Mouse (Mus musculus) cerebellum, adult 18-20 months (tissue): ENCODE data around the gene Os9.
A peak's percentile ranks its signal among the peaks of the same experiment; 100 is the strongest.
"Not testable (repeated sequence)": the region's sequence is repeated elsewhere in the genome, so short reads cannot be mapped to it uniquely, and the experiment has no call there.

ENCODE experiments used
- DNase-seq, 2 experiments: peaks; one replicate each; pipeline ENCODE4 v3.0.0; 2021

Os9 gene

DNA sequence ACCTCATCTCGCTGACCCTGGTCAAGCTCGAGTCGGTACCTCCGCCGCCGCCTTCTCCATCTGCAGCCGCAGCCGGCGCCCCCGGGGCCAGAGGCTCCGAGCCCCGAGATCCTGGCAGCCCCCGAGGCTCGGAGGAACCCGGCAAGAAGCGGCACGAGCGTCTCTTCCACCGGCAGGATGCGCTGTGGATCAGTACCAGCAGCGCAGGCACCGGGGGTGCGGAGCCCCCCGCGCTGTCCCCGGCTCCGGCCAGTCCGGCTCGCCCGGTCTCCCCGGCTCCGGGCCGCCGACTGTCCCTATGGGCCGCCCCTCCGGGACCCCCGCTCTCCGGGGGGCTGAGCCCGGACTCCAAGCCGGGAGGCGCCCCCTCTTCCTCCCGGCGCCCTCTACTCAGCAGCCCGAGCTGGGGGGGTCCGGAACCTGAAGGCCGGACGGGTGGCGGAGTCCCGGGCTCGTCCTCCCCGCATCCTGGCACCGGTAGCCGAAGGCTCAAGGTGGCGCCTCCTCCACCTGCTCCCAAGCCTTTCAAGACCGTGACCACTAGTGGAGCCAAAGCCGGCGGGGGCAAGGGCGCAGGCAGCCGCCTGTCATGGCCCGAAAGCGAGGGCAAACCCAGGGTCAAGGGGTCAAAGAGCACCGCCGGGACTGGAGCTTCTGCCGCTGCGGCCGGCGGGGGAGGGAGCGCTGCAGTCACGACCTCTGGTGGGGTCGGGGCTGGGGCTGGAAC, 41.1 kb downstream of the Os9 start:
- DNase-seq = peak; percentile 69 to 78

DNA sequence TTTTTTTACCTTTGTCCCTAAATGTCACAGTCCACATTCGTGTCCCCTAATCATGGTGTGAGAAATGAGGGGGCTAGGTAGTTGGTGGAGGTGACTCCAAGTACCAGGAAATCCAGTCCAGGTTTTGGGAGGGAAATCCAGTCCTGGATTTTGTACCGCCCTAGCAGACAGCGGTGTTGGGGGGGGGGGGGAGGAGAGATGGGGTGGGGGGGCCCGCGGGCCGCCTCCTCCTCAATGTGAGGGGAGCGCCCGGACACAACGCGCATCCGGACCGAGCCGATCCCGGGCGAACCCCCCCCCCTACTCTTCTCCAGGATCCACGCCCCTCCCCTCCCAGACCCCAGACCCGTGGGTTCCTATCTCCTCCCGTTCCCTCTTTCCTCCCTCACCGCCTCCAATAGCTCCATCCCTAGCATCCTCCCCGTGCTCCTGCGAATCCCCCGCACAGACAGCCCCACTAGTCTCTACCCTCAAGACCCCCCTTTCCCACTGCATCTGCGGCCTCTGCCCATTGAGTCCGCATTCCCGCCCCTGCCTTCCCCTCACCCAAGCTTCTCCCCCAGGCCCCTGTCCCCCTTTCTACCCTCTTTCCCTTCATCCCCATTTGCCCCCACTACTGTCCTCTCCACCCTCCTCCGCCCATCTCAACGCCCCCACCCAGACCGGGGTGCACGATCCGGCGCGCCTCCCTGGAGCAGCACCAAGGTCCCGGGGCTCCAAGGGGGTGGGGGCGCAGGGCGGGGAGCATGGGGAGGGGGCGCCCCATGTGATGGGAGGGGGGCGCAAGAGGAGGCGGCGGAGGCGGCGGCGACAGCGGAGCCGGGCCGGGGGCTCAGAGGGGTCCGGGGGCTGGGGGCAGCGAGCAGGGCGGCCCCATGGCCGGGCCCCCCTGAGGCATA, 42.0 kb downstream of the Os9 start:
- peak; percentile 77 to 81 for DNase-seq

DNA sequence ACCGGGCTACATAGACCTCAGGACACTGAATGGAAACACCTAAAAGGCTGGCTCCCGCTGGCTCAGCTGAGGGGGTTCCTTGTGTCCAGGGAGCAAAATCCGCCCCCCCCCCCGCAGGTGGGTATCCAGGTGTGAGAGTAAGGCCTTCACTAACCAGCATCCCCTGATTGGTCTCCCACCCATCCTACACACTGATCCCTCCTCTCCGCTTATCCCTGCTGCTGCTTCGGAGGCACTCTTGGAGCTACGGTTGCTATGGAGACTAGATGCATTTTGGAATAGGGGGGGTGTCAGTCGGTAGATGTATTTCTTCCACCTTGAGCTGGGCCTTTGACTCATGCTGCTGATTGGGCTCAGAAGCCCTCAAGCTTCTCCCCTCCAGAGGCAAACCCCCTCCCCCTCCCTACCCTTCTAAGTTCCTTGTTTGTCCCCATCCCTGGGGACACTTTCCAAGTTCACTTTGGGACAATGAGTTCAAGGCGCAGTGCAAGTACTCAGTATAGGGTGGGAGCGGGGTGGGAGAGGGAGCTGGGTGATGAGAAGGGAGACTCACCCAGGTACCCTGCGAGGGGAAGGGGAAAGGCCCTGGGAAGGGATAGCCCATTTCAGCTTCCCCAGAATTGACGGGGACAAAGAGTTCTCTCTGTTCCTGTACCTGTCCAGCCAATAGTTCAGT, 42.8 kb downstream of the Os9 start:
- DNase-seq = peak in 1 of 2 experiments; percentile 27

DNA sequence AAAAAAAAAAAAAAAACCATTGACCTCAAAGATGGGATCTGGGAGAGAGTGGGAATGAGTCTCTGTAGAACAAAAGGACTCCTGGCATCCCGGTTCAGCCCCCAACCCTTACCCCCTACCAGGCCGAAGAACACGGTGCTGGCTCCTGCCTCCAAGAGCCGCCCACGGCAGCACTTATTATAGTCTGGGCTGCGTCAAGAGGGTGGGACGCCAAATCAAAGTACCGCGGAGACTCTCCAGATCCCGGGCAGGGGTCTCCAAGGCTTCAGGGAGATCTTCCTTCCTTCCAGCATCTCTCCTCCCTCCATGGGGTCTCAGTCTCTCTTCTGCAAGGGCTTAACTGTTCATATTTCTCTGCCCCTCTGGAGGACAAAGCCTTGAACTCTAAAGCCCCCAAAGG, 43.4 kb downstream of the Os9 start:
- DNase-seq = no peak

DNA sequence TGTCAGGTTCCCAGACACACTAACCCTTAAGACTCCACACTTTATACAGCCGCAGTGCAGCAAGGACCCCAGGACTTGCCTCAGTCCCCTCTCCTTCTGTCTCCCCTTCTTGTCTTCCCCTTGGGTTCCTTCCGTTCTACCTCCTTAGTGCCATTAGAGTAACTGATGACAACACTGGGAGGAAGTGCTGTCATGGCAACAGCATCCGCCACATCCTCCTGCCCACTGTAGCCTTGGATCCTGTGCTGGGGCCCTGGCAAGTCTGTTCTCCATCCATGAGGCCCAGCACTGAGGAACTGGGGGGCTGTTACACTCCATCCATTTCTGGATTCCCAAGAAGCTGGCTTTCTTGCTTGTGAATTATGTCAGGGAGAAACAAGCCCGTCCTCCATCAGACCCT, 44.8 kb downstream of the Os9 start:
- DNase-seq = no peak

DNA sequence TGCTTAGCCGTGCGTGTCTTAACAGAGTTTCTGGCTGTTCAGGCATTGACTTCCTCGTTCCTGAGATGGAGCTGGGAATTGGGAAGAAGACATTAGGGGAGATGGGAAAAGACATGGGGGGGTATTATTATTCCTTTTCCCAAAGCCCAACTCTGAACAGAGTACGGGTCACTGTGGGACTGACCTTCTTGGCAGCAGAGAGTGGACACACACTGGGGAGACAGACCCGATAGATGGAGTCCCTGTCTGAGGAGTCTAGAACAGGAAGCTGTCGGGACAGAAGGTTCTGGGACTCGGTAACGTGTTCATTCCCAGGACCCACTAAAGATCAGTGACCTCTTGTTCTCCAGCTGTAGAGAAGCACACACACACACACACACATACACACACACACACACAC, 45.3 kb downstream of the Os9 start:
- no peak for DNase-seq

DNA sequence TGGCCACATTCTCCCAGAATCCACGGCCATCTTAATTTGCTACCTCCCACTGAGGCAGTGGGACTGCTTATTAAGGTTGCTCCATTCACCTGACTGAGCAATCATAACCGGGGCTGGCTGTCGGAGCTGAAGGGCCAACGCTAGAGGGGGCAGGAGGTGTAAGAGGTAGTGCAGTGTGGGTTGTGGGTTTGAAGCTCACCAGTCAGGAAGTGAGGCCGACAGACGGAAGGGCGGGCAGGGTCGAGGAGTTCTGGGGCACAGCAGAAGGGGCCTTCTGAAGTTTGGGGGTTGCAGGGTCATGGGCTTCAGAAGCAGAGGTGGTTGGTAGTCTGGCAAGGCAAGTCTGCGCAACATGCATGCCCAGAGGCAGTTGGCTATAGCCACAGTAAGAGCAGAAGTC, 45.9 kb downstream of the Os9 start, which contains the start of gene Agap2:
TSS of gene Agap2 (plus strand) at position 205 of the 400 bp plus-strand sequence.
- no peak for DNase-seq

DNA sequence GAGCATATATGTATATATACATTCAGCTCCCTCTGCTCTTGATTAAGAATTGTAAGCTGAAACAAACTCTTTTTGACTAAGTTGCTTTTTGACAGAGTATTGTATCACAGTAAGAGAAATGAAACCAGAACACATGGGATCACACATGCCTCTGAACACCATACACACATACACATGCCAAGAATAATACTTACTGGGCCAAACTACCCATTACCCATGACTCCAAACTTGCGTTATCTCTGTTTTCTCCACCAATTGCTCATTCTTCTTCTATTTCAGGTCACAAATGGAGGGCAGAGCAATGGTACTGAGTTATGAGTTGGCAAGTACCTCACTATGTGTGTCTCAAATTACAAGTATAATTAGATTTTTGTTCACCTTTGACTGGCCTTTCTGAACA, 47.0 kb downstream of the Os9 start:
- no peak for DNase-seq

DNA sequence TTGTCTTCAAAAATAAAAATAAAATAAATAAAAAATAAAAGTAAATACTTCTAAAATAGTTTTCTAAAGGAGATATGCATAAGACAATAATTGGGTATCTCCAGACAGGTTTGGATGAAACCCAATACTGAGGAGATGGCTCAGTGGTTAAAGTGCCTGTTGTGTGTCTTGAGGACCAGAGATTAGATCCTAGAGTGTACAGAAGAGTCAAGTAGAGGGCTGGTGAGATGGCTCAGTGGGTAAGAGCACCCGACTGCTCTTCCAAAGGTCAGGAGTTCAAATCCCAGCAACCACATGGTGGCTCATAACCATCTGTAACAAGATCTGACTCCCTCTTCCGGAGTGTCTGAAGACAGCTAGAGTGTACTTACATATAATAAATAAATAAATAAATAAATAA, 48.0 kb downstream of the Os9 start:
- not testable (repeated sequence) for DNase-seq

DNA sequence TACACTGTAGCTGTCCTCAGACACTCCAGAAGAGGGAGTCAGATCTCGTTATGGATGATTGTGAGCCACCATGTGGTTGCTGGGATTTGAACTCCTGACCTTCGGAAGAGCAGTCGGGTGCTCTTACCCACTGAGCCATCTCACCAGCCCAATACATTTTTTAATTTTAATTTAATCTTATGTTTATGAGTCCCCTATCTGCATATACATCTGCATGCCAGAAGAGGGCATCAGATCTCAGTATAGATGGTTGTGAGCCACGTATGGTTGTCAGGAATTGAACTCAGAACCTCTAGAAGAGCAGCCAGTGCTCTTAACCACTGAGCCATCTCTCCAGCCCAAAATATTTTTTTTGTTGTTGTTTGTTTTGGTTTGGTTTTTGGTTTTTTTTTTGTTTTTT, 48.7 kb downstream of the Os9 start:
- not testable (repeated sequence) for DNase-seq

DNA sequence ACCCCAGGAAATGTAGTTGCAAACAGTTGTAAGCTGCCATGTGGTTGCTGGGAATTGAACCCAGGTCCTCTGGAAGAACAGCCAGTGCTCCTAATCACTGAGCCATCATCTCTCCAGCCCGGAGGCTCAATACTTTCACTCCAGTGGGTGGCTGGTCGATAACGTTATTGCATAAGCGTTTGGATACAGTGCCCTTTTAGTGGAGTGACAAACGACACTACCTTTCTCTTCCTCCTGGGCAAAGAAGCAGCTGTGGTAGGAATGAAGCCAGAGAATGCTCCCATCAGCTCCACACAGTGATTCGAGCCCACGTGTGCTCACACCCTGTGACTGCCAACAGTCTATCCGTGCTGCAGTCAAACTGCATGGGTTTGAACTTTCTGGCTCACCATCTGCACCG, 49.7 kb downstream of the Os9 start:
- no peak for DNase-seq

DNA sequence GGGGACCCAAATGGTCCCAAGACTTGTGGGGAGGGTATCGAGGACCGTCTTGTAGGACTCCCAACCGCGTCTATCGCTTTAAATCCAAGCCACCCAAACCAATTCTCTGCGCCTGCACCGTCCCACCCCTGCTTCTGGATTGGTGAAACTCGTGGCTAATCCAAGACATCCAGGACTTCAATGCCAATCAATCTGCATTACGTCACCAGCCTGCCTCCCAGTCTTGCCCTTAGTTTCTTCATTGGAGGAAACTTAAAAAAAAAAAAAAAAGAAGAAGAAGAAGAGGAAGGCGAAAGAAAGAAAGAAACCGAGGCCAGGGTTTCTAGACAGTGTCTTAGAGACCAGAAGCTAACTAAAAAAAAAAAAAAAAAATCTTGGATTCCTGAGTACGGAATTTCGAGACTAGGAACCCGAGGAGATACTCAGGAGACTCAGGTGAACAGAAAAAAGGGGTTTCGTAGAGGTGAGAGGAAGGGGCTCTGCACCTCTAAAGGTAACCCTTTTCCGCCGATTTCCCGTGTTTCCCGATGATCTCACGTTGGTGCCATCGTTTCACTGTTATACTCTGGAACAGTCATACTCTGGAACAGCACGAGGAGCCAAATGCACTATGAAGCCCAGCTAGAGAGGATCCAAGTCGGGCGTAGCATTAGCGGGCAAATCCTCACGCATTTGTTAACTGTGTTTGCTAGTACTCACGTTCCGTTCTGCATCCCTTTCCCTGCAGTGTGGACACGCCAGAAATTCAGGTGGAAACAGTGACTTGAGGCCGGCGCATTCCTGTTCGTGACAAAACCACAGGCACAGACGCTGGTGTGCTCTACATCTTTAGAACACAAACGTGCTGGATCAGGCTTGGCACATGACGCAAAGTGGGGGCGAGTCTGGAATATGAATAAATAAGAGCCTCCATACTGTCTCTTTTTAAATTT, 50.5 kb downstream of the Os9 start, which contains the start of gene Tspan31:
TSS of gene Tspan31 (minus strand) at position 75 of the 932 bp plus-strand sequence.
- peak; percentile 88 to 97 for DNase-seq

DNA sequence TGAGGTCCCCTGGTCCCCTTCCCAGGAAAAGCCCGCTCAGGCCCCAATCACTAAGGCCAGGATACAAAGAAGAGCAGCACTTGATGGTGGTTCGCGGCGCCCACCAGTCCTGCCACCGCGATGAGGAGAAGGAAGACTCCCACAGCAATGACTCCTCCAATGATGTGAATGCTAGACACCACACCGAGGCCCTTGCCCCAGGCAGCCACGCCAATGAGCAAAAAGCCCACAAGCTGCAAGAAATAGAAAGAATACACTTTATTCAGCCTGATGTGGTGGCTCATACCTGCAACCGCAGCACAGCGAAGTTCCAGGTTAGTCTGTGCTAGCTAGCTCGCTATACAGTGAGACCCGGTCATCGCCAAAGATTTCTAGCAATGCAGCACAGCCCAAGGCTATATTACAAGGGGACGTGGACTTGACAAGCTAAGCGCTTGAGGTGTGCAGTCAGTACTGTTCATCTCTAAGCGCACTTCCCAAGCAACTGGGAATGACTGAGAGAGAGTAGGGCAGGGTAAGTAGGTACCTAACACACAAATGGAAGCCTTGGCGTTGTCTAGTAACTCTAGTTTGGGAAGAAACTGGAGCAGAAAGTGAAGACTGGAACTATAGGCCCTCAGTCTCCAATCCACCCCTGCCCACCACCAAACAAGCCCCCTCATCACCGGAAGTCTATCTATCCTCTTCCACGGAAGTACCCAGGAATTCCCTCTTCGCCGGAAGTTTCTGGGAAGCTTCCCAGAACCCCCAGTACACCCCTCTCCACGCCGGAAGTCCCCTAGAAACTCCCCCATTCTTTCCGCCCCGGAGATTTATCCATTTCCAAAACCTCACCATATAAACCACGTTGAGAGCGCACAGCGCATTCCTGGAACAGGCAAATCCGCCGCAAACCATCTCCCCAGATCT, 51.4 kb downstream of the Os9 start:
- DNase-seq = peak in 1 of 2 experiments; percentile 33

DNA sequence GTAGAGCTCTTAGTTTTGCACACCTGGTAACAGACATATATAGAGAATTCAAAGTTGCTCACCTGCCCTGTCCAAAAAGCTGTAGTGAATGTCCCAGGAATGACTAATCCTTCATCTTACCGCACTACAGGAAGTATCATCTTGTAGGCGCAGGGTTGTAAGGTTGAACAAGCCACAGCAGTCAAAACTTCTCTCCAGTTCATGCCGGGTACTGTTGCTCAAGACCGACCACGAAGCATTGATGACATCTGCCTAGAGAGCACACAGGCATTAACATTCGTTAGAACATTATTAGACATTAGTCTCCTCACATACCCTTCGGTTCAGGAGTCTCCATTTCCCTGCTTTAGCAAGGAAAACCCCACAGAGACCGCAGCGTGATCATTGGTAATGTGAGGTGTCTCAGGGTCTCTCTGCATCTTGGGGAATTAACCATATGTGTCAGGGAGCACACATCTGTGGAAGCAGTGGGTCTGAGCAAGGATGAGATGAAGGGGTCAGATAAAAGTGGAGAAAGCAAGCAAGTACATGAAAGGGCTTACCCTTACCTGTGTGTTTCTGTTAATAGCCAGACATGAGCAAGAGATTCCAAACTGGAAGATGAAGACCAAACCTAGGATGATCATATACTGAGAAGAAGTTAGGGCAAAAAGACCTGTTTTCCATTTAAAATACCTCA, 52.4 kb downstream of the Os9 start:
- DNase-seq = no peak

DNA sequence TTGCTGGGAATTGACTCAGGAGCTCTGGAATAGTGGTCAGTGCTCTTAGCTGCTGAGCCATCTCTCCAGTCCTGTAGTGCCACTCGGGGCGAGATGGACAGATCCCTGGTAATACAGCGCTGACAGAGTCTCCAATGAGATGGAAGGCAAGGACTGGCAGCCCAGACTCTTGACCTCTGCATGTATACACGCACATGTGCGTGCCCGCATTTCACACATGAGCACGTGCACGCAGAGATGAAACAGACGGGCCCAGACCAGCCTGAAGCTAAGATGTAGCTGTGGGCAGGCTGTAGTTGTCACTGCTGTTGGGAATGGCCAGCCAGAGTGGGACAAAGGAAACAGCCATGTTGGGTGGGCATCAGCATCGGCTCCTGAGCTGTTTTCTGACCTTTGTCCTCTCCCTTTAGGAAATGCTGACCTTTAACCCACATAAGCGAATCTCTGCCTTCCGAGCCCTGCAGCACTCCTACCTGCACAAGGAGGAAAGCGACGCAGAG, 54.4 kb downstream of the Os9 start:
- DNase-seq = no peak

DNA sequence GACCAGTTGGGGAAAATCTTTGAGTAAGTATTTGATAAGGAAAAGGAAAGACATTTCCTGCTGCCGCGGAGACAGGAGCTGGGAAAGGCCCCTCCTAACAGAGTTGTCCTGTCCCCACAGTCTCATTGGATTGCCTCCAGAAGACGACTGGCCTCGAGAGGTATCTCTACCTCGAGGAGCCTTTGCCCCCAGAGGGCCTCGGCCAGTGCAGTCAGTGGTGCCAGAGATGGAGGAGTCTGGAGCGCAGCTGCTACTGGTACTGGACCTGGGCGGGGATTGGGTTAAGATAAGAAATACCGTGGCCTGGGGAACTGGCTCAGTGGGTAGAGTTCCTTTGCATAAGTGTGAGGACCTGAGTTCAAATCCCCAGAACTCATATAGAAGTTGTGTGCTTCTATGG, 55.0 kb downstream of the Os9 start:
- no peak for DNase-seq

DNA sequence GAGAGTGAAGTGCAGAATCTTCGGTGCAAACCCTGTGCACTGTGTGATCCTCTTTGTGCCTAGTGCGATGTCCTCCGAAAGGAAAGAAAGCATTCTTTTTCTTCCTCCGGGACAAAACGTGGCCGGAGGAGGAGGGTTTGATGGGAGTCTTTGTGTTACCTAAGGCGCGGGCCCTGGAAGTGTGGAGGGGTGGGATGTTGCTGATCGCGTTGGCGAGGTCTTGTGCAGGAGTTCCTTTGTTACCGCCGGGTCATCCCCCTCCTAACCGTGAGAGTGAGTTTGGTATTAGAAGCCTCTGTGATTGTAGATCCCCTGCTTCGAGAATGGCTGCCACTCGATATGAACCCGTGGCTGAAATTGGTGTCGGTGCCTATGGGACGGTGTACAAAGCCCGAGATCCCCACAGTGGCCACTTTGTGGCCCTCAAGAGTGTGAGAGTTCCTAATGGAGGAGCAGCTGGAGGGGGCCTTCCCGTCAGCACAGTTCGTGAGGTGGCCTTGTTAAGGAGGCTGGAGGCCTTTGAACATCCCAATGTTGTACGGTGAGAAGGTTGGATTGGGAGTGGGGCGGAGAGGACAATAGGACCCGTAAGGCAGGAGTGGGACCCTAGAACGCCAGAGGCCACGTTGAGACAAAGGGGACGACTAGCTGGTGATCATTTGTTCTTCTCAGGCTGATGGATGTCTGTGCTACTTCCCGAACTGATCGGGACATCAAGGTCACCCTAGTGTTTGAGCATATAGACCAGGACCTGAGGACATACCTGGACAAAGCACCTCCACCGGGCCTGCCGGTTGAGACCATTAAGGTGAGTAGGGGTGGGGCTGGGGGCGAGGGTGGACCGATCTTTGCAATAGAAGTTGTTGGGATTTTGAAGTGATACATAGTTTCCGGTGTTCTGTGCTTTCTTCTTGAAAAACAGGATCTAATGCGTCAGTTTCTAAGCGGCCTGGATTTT, 56.7 kb downstream of the Os9 start:
- DNase-seq = peak in 1 of 2 experiments; percentile 41

DNA sequence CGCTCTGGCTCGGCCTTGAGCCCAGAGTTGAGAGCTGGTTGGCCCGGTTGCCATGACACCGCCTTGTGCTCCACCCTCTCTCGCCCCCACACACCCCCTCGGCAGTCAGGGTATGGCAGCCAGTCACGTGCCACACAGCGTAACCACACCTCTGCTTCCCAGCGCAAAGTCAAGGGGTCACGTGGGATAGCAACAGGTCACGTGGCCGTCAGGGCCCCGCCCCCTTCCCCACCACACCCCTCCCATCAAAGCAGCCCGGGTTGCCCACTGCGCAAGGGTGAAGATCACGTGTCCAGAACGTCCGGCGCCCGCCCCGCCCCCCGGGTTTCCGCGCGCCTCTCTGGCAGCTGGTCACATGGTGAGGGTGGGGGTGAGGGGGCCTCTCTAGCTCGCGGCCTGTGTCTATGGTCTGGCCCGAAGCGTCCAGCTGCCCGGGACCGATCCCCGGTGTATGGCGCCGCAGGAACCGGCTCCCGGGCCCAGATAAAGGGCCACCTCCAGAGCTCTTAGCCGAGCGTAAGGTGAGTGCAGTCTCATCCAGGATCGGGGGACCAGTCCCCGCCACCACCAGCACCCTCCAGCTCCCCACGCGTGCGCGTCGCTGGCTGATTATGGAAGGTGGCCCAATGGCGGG, 57.6 kb downstream of the Os9 start, which contains the start of gene Cdk4:
TSS of gene Cdk4 (plus strand) at position 296 of the 634 bp plus-strand sequence.
- DNase-seq = peak; percentile 99
